Mouse (Mus musculus) lung, postnatal 10 days (tissue): ENCODE measurements around the gene Fscn3.

Experiments
- DNase-seq: peaks from one replicate; pipeline ENCODE4 v3.0.0; 2021

Fscn3 gene

DNA sequence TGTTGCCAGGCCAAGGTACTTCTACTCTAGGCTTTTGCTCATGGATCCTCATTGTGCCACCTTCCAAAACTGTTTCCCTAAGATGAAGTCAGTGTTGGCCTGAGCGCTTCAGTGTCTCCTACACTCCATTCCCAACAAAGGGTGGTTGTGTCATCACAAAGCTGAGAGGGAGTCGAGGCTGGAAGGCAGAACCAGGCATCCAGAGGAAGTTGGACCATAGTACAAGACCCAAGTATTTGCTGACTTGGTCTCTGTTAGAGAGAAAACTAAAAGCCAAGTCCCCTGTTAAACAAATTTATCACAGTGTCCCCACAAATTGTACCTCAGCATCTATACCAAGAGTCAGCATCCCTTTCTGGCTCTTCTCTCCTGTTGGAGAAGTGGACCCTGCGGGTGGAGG, 701 bp downstream of the Fscn3 start, which contains the start of gene Gcc1:
Gene Gcc1, minus strand, starts transcription at position 101 of the 400 bp plus-strand sequence.
- DNase-seq = no peak

DNA sequence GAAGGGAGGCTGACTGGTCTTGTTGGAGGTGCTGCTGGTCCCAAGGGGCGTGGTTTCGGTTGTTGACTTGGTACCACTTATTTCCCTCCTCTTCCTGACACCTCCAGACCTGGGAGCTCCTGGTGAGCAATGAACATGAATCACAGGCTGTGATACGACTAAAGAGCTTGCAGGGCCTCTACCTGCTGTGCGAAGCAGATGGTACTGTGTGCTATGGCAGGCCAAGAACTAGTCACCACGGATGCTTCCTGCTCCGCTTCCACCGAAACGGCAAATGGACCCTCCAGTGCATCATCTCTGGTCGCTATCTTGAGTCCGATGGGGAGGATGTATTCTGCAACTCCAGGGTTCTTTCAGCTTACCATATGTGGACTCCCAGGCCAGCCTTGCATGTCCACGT, 2.3 kb downstream of the Fscn3 start:
- no peak for DNase-seq

DNA sequence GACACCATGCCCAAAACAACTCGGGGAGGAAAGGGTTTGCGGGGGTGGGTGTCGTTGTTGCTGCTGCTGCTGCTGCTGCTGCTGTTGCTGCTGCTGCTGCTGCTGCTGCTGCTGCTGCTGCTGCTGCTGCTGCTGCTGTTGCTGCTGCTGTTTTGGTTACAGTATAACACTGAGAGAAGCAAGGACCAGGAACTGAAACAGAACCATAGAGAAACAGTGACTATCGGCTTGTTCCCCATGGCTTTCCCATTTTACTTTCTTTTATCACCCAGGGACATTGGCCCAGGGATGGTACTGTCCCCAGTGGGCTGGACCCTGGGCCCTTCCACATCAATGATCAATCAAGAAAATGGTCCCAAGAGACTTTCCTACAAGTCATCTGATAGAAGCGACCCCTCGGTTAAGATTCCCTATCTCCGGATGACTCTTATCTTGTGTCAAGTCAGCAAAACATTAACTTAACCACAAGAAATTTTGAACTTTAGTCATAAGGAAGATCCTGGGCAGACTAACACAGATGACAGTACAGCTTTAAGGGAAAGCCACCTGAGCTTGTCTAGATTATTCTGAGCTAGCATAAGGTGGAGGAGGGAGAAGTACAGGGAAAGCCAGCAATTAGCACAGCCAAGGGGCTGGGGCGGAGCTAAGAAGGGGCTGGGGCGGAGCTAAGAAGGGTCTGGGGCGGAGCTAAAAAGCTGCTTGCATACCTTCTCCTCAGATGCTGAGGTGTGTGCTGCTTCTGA, 3.4 kb downstream of the Fscn3 start:
- DNase-seq = peak; percentile 63

DNA sequence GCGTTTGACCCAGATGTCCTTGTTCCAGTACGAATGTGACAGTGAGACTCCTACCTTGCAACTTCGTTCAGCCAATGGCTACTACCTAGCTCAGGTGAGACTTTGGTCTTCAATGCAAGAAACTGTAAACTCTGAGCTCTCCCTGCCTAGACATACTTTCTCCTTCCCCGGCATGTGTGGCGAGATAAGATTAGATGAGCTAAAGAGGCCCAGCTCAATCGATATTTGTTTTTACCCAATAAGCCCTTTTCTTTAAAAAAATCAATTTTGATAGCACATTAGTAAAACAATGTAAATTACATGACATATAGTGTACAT, 3.9 kb downstream of the Fscn3 start:
- no peak for DNase-seq

DNA sequence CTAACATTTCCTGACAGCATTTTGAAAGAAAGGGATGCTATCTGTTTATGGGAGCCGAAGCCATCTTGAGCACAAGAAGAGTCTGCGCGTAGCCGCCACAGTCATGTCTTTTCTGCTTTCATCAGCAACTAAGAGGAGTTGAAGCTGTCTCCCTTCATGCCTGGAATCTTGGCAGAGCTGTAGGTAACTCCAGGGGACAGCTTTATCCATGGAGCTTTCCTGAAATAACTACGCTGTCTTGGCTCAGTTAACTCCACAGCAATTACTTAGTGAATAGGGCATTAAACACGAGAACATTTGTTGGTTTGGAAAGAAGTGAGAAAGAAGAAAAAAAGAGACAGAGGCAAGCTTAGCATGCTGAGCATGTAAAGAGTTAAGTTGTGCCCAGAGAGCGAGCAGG, 20.3 kb downstream of the Fscn3 start:
- DNase-seq = no peak

DNA sequence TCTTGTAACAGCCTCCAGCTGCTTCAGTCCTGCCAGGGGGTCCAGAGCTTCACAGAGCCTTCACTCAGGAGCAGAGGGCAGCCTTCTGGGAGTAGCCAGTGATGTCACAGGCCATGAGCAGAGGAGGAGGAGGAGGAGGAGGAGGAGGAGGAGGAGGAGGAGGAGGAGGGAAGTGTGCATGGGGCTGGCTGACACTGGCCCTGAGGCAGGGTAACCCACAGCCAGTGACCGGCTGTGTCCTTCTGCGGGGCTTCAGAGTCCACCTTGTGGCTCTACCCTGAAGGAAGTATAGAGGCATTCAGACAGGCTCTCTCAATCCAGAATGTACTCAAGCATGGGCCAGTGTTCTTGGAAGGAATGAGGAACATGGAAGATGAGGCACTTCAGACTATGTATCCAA, 21.7 kb downstream of the Fscn3 start, which contains the start of gene Pax4:
Gene Pax4, minus strand, starts transcription at position 101 of the 400 bp plus-strand sequence.
- no peak for DNase-seq

DNA sequence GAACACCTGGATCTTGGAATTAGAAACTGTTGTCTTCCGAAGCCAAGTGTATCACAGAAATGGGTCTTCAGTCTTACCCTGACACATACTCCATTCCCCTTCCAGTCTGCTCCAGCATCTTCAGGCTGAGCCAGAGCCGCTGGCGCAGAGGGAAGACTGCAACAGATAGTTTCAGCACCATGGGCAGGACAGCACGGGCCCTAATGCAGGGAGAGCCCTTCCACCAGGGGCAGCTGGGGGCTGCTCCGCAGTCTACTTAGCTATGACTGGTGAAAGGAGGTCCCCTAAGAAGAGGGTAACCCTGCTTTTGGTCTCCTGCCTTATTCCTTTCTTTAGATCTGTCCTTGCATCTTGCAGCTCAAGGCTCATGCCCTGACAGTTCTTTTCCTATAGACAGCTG, 22.9 kb downstream of the Fscn3 start:
- no peak for DNase-seq

DNA sequence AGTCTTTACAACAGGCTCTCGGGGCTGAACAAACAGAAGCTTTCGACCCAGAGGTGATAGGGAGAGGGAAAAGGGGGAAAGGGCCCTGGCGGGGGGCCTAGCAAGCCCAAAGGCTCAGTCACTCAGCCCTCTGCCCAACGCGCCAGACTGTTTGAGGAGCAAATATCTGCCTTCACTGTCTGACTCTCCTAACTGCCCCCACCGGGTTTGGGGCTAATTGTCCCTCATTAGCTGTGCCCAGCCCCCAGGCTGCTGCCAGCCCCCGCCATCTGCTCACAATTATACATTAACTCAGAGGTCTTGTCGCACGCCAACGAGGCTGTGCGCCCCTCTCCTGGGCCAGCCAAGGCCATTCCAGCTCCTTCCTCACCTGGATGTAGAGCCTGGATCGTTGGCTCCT, 23.4 kb downstream of the Fscn3 start:
- DNase-seq = no peak

DNA sequence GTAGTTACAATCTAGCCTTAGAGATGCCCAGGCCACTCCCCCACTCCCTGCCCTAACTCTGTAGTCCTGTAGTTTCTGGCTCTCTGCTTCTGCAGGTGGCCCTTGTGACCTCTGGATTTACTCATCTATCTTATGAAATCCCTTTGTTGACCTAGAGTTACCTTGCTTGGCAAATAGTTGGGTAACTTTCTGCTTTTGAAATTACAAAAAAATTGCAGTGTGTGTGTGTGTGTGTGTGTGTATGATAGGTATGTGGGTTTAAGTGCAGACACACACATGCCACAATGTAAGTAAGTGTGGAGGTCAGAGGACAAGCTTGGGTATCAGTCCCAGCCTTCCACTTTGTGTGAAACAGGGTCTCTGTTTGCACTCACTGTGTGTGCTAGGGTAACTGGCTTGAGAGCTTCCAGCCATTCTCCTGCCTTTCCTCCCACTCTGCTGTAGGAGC, 31.7 kb downstream of the Fscn3 start:
- DNase-seq = no peak

DNA sequence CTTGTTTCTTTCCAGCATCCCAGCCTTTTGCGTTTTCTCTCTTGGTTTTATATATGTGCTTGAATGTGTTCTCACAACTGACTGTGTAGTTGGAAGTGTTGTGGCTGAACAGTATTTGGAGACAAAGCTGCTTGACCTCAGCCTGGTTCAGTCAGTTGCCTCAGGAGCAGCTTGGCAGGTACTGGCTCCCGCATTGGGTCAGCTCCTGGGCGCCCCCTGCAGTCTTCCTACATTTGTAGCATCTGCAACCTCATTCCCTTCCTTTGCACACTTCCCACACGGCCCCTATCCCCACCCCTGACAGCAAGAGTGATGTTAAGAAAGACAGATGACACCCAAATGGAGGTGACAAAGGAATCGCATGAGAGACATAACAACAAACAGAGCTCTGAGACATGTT, 32.9 kb downstream of the Fscn3 start:
- peak; percentile 76 for DNase-seq

DNA sequence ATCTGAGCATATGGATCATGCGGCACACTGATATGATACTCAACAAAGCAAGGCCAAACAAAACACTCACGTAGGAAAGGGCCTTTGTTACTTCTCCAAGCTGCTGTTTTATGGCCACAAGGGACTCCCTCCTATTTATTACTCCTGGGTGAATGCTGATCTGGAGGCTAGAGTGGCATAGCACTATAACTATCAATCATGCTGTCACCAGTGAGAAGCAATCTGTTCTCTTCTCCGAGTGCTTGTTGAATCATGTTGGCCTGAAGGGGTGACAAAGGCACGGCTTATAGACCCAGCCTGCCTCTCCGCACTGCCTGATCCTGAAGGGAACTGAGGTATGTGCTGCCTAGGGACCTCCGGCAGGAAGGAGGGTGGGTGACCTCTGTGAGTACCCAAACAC, 37.0 kb downstream of the Fscn3 start:
- DNase-seq = no peak

DNA sequence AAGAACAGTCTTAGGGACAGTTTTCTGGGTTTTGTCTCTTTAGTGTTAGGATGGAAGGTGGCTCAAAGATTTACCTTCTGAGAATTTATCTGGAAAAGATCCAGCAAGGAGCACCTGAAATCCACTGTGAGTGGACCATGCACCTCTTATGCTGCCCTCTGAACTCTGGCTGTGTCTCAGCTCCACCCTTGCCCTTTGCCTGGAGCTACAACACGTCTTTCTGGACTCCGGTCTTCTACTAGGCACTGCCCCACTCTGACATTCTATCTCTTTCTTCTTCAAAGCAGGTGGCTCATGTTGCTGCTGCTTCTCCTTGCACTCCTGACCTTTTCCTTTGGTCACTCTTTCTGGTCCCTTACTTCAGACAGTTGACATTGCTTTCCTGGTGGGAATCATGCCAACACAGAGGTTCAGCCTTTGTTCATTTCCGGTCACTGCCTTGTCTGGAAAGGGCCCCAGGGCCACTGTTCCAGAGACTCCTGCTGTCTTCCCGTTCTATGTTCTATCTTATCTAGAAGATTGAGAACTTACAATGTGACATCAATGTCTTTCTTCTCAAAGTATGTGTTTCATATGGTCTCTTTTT, 42.5 kb downstream of the Fscn3 start:
- no peak for DNase-seq

DNA sequence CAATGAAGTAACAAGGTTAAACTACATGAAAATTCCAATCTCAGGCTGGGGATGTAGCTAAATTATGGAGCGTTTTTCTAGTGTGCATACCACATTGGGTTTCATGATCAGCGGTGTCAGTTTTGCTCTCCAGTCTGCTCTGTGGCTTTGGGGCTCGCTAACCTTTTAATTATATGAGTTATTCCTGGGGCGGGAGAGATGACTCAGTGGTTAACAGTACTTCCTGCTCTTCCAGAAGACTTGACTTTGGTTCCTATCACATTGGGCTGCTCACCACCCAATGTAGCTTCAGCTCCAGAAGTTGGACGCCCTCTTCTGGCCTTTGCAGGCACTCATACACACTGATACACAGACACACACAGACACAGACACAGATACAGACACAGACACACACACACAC, 43.0 kb downstream of the Fscn3 start:
- DNase-seq = no peak

DNA sequence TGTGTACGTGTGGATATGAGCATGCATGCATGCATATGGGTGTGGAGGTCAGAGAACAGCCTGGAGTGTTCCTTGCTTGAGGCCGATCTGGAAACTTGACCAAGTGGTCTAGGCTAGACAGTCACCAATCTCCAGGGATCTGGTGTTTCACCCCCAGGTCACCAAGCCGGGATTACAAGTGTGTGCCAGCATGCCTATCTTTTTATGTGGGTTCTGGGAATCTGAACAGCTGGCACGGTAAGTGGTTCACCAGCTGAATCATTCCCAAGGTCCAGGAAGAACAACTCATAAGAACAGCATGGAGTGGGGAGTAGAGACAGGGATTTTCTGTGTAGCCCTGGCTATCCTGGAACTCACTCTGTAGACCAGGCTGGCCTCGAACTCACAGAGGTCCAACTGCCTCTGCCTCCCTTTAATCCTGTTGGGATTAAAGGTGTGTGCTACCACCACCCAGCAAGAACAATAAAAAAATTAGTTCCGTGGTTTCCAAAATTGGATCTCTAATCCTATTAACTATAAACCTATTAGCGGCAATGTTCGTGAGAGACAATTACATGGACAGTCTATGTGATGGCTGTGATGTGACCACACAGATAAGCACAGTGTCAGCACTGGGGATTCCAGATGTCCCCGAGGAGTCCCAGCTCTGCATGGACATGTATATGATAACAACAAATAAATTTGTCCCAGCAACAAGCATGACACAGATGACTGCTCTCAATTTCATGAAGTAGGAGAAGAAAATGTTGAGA, 43.9 kb downstream of the Fscn3 start:
- DNase-seq = no peak

DNA sequence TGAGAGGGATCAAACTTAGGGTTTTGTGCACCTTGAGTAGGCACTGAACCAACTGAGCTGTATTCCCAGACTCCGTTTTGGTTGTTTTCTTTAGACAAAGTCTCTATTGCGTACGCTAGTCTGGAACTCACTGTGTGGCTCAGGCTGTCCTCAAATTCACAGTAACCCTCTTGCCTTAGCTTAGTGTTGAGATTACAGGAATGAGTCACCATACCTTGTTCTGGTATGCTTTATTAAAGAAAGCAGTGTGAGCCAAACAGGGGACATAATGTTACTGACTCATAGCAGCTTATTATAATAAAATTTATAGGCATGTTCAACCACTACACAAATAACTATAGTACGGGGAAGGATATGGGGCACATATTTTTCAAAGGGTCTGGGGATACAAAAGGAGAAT, 46.6 kb downstream of the Fscn3 start:
- DNase-seq = no peak

DNA sequence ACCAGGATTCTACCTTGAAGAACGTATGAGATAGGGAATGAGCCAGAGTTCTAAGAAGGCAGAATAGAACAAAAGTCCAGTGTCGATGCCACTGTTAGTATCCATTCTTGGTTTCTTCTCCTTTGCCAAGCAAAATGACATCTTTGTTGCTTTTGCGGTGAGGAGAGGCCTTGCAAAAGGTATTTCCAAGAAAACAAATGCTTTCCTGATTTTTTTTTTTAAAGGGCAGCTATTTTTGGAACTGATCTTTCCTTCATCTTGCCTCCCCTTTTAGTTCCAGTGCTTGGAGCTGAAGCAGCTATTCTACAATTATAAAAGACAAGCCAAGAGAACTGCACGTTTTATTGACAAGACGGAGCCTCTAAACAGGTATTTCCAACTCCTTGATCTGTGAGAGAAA, 47.2 kb downstream of the Fscn3 start, which contains the start of gene Snd1:
Gene Snd1, plus strand, starts transcription at position 301 of the 400 bp plus-strand sequence.
- no peak for DNase-seq

DNA sequence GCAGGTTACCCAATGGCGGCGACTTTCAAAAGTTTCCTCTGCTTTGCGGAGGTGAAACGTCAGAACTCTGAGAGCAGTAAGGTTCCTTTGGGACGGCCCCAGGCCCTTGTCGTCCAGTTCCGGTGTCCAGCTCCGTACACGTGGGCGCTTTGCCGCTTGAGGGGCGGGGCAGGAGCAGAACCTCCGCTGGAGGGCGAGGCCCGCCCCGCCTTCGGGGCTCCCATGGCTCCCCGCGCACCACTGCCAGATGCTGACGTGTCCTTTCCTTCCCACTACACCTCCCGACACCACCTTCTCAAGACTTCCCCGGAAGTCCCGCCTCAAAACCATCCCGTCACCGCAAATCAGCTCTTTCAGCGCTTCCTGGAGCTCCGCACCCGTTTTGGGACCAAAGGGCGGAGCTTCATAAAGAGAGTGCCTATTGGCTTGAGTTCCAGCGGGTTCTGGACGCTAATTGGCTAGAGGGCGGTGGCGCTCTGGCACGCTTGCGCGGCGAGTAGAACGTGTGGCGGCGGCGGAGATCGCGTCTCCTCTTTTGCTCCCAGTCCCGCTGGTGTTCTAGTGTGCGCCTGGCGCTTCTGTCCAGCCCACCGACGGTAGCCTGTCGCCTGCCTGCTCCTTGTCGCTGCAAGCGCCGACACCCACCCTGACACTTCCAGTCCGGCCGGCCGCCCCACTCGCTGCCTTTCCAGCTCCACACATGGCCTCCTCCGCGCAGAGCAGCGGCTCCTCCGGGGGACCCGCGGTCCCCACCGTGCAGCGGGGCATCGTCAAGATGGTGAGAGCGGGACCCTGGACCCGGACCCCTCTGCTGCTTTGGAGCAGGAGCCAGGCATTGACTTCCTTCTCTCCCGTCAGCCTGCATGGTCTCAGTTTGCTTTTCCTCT, 52.5 kb downstream of the Fscn3 start:
- peak; percentile 100 for DNase-seq

DNA sequence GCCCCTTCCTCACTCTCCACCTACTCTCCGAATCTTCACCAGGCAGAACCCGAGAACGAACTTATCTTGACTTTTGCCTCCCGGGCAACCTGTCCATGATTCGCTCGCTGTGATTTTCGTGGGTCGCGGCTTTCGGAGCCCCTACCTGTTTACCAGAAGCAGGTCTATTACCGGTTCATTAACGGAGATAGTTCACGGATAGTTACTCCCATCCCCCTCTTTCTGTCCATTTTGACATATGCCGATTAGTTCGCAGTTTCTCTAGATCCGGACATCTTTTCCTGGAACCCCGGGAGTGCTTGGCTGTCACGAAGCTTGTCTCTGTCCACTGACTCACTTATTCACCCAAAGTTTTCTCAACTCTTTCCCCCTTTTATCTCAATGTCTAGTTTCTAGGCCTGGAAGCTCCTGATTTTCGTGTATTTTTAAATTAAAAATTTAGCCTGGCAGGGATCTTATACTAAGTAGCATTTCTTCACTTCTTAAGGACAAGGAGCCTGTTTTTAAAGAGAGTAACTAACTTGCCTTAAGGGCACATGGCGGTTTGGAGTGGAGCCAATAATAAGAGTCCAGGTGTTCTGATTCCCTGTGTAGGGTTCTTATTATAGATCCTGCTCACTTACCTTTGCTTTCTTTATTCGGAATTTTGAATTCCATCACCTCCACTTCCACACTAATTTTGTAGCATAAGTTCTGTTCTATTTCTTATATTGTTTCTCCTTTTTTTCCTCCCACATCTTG, 53.3 kb downstream of the Fscn3 start:
- DNase-seq = no peak

DNA sequence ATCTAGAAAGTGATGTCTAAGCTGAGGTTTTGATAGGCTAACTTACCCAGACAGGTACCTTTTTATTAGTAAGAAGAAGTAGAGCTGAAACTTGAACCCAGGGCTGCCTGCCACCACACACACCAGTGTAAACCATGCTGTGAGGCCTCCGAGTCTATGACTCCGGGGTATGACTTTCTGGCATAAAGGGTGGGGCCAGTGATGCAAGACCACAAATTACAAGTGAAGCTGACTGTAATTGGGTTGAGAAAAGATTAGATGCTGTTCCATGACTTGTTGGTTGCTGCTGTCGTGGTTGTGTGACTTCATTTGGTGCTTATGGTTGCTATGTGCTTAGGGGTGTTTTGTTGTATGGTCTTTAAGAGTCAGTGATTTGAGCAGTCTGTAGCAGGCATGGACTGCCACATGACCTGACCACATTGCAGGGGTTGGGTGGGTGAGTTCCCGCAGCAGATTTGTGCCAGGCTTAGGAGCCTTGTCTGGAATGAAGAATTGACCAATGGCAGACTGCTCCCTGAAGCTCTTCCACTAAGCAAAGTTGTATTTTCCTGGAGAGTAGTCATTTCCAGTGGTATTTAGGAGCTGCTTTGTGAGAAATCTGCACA, 55.2 kb downstream of the Fscn3 start:
- DNase-seq = no peak

DNA sequence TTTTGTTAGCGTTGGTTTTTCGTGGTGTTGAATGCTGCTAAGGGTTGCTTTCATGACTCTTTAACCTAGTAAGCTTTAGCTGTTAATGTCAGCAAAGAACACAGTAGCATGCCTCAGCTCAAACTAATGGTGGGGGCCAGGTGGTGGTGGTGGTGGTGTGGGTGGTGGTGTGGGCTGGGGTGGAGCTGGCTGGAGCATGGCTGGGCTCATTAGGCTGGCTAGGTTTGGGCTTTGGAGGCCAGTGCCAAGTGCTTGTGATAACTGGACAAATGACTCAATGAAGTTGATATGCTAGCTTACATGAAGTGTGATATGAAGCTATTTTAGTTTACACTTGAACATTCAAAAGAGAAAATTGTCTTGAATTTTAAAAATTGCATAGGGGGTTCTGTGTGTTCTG, 58.4 kb downstream of the Fscn3 start:
- no peak for DNase-seq

DNA sequence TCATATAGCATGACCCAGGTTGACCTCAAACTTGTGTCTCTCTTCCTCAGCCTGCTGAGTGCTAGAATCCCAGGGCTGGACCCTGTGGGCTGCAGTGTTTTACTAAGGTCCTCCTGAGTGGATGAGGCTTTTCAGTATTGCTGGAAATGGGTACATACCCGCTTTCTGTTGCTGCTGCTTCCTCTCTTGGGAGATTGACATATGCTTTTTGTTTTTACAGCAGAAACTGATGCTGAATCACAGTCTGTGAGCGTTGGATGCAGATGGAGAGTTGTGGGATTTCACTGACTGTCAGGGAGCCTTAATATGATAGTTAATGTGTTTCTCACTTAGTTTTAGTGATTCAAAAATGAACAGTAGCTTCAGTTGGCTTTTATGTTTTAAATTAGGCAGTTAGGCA, 58.9 kb downstream of the Fscn3 start:
- DNase-seq = no peak

DNA sequence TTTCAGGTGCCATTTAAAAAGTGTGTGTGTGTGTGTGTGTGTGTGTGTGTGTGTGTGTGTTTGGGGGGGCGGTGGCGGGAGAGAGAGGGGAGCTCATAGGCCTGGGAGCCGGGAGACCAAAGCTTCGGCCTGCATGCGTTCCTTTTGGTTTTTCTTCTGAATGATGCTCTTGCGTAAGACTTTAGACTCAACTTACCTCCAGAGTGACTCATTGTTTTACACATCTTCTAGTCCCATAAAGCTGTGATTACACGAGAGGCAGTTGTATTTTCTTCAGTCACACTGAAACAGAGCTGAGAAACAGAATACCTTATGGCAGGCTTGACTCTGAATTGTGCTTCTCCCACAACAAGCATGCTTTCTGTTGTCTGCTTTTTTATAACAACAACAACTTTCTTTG, 59.3 kb downstream of the Fscn3 start:
- no peak for DNase-seq
